Mouse (Mus musculus): ENCODE data around the gene Syt1. TPM values are rescaled to one million over a fixed set of nuclear protein-coding genes. Genes with fewer than 3 reads are reported as not detected.

Gene Syt1
- polyA plus RNA-seq, 2 experiments from 2014 or later, result not detected

DNA sequence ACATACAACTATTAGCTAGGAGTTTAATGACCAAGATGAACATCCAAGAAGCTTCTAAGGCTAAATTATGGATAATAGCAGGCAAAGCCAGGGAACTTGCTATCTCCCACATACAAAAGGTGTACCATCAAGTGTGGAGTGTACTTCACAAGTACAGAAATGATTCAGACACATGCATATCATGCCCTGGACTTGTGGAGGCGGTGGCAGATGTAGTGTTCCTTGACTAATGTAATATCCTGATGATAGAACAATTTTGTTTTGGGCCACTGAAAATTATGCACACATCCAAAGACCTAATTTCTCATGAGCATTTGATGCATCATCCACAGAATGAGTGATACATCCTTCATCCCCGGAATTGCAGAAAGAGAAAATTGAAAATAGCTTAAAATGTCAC lies 267.0 kb downstream of the Syt1 start:
- ATAC-seq, result no peak

DNA sequence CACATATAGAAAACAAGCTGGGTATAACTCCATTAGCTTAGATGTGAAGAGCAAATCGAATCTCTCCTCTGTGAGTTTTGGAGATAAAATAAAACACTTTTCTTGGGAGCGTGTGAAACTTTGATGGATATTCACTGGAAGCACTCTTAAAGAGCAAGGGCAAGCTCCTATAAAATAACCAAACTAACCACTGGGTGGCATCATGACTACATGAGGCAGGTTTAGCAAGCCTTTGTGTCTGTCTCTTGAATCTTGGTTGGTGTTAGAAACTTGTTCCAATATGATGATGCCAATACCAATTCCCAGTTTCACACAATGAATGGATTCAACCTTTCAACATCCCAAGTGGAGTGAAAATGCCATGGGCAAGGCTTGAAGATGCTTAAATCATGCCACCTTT lies 276.8 kb downstream of the Syt1 start:
- ATAC-seq, result no peak

DNA sequence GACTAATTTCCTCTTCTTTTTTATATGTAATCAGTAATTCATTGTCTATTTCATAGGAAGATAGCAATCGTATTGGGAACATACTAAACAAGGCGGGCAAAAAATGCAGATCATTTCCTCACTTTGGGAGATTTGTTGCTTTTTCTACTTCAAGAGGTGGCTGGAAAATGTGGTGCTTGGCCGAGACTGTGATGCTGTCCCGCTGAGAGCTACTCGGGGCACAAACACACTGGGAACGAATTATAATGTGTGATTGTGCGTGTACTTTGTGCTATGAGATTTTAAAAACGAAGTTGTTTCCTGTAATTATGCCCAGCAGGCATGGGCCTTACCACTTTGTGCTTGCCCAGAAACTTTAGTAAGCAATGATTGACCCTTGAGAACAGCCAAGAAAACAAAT lies 281.8 kb downstream of the Syt1 start:
- ATAC-seq, result no peak

DNA sequence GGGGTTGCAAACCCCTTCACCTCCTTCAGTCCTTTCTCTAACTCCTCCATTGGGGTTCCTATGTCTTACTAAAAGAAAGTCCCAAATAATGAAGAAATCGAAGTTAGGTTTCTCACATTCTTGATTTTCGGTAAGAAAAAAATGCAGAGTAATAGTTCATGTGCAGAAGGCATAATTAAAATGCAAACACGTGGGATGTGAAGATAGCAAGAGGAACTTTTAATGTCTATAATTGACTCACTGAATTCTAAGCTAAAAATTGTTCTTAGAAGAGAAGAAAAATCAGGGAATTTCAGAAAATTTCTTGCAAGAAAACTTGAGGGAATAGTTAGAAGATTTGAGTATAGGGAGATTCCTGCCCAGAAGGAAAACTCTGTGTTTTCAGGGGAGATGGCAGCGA lies 284.4 kb downstream of the Syt1 start:
- no peak for ATAC-seq

DNA sequence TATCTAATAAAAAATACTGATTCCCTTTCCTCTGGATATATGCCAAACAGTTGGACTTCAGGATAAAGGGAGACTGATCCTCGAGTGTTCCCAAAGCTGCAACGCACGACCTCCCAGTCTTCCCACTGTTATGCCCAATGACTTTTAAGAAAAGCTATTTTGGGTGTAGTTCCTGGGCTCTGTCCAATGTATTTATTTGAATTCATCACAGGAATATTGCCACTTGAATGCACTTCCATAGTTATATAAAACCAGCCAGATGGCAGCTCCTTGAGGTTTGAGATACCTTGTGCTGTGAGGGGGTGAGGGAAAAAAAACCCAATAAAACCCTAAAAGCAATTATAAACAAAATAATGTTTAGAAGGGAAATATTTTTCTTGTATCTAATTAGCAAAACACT lies 285.9 kb downstream of the Syt1 start:
- ATAC-seq, result no peak

DNA sequence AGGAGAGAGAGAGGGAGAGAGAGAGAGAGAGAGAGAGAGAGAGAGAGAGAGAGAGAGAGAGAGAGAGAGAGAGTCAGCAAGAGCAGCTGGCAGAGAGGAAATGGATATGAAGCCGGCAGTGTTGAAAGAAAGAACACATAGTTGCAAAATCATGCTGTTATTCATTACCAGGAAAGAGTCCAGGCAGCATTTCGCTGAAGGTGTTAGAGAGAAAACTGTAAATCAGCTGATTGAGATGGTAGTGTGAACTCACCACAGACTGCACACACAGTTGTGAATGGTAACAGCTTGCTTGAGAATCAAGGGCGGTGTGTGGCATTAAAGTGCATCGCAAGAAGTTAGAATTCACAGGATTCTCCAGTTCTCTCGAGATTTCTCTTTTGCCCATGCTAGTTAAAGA lies 300.3 kb downstream of the Syt1 start:
- ATAC-seq, result no peak

DNA sequence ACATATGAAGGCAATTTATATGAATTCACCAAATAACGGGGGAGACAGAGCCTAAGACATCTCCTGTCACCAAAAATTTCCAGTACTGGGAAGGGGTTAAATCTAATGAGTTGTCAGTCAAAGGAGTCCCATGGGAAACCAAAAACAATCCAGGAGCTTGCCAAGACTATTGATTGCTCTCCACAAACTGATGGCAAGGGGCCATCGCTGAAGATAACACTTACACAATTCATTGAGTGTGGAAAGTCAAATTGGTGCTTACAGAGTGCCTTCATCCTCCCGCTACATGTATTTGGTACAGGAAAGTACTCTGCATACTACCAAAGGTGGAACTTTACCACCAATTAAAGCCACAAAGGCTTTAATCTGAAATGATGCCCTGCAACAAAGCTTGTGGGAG lies 305.1 kb downstream of the Syt1 start:
- ATAC-seq, result no peak

DNA sequence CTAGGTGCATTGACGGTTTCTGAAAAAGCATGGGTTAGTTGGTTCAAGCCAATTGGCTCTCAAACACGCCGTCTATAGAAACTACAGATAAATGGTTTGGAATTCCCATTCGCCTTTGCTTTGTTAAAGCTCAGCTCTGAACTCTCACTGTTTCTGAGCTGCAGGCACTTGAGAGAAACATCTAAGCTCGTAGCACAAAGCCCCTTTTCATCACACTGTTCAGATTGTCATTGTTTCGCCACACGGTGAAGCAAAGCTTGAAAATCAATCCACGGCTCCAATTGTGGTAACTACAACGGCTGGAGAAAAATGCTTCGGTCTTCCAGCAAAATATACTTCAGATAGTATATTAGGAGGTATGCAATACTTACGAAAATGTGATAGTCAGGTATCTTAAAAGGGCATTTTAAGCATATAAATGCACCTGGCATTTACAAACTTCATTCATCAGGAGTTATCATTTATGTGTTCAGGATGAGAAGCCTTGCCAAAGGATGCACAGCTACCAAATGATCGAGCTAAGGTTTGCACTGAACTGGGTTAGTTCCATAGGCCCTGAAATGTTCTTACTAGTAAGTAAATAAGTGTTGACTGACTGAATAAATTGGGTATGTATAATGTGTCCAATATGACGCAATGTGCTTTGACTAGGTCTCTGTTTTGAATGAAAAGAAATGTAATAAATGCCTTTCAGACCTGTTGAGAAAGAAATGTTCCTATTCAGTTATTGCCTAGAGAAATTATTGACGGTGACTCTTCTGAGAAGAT lies 309.2 kb downstream of the Syt1 start:
- no peak for ATAC-seq

DNA sequence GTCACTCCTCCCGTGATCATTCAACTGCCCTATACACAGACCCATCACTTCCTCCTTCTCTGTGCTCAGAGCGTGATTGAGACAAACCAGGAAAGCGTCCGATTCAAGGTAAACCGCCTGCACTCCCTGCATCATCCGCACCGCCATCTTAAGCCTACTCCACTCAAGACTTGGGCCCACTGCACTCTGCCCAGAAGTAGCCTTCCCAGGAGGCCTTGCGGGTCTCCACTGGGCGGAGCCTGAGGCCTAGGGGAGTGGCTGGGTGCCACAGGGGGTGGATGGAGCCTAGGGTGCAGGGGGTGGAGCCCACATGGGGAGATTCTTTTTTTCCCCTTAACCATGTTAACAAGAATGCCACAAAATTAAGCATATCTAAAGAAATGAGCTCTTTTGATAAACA lies 310.8 kb downstream of the Syt1 start, which contains the start of gene Gm5136:
Gene Gm5136 (minus strand): TSS at position 215 of the 400 bp plus-strand sequence.
- no peak for ATAC-seq

DNA sequence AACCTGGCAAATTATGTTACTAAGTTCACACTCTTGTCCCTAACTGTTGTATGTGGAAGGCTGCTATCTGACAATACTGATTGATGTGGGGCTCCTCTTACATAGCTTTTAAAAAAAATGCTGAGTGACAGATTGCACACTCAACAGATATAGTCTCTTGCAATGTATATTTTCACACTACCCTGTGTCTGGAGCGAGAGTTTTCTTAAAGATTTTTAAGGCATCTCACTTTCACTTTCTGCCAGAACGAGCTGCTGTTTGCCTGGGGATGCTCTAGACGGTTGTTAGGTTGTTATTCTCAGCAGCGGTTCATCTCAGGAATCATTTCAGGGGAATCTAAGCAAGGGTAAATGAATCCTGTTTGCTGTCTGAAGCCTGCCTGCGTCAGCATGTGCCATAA lies 313.7 kb downstream of the Syt1 start:
- no peak for ATAC-seq

DNA sequence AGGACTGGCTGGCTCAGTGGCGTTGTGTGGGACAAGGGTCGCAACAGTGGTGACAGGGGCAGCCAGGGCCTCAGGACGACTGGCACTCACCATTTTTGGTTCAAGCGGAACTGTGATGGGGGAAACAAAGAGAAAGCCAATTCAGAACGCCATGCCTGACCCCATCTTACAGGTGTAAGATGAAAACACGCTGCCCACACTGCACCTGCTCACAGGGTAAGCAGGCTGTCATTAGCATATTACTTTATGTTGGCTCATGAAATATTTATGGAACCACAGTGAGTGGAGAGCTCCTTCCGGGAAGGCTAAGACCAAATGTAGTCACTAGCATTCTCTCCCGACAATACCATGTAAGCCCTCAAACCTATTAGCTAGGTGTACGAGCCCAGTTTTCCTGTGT lies 319.8 kb downstream of the Syt1 start:
- no peak for ATAC-seq

DNA sequence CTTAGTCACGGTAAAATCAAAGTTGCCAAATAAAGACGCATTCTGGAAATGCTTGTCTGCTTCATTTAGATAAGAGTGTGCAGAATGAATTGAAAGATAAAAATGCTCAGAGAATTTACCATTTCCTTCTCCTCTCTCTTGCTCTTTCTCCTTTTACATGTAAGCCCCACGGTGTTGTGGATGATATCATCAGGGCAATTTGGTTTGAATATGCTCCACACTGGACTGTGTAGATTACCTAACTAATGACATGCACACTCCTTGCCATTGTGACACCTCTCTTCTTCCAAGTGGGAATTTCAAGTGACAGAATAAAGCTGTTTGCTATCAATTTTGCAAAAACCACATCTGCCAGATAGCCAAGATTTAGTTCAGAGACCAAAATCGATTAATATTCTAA lies 324.1 kb downstream of the Syt1 start:
- no peak for ATAC-seq

DNA sequence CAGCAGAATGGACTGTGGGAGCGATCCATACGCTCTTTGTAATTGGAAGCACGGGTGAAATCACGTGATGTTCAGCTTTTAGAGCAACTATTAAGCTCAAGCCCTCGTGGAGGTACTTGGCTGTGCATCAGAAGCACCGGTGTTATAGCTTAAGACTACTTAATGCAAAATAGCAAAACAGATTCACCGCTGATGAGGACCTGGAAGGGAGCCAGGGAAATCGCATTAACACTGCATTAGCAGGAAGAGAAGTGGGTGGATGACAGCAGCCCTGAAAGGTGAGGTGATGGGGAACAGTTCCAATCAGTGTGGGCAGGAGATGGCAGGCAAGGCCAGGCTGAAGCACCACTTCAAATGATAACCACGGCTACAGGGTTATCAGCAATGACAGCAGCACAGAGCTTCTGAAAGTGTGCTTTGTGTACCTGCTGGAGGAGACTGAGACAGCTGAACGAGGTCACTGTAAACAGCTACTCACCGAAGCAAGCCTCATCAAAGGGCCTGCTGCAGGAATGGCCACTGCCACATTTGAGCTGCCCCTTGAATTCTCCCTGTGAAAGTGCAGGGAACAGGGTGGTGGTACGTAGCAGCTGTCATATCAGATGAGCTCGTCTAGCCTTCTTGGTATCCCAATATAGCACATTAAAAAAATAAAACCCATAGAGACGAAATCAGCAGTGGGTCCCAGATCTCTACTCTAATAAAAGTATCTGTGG lies 330.9 kb downstream of the Syt1 start:
- no peak for ATAC-seq

DNA sequence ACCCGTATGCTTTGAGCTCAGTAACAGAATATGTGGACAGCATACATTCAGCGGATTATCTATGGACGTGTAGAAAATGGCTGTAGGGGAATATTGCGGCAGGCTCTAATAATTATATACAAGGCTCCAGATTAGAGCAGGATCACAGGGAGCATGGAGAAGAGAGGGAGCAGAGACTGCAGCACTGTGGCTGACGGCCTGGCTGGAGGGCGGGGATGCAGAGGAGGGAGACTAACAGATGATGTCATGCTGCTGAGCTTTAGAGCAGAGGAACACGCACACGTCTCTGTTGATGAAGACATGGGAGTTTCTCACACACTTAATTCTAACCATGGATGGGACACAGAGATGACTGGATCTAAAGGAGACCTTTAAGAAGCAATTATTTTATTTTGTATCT lies 333.7 kb downstream of the Syt1 start:
- ATAC-seq, result no peak

DNA sequence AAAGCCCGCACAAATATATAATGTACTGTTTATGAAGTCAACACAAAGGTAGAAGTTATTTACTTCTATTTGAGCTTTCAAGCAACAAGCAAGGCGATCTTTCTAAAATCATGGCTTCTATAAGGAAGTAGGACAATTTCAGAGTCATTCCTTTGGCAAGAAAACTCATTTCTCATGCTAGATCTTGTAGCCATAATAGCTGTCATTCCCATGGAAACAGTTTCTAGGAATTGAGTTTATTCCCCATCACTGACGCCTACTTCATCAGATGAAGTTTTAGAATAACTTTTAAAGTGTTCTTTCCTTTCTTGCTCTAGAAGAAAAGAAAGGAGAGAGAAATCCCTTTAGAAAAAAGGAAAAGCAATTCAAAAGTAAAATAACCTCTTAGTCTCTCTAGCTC lies 341.8 kb downstream of the Syt1 start:
- ATAC-seq, result no peak

DNA sequence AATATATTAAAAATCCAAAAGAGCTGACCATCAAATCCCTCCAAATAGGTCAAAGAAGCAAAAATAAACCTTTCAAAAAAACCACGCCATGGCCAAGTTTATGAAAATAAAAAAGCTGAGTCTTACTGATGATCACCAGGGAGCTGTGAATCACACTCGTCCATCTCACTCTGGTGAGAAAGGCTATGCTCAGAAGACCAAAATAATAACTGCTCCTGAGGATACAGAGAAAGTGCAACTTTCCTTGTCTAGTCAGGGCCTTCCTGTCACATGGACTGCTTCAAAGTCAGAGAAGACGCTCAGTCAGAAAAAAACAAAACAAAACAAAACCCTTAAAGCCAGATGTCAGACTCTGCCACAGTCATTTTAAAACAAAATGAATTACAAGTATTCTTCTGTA lies 350.5 kb downstream of the Syt1 start:
- no peak for ATAC-seq

DNA sequence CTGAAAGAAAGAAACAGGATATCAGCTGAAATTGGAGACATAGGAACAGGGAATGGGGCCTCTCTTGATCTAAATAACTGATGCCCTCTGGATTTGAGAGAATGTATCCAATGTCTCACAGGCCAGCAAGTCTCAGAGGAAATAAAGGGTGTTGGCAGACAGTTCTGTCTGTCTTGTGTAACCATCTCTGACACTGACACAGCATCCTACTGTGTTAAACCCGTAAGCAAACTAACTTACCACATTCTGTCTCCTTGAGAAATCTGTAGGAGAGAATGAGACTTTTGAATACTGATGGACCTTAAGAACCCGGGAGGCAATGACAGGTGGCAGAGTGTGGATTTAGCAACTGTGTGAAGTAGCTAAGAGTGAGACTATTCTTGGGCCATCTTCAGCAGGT lies 352.5 kb downstream of the Syt1 start:
- no peak for ATAC-seq

DNA sequence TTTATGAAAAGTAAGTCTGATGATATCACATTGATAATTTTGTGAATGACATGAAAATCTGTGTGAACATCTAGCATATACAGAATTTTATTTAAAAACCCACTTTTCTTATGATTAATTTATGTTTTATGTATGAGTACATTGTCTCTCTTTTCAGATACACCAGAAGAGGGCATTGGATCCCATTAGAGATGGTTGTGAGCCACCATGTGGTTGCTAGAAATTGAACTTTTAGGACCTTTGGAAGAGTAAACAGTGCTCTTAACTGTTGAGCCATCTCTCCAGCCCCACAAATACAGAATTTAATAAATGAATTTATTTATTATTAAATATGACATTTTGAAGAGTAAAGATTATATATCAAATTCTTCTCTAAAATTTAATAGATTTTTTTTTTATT lies 353.1 kb downstream of the Syt1 start:
- no peak for ATAC-seq

DNA sequence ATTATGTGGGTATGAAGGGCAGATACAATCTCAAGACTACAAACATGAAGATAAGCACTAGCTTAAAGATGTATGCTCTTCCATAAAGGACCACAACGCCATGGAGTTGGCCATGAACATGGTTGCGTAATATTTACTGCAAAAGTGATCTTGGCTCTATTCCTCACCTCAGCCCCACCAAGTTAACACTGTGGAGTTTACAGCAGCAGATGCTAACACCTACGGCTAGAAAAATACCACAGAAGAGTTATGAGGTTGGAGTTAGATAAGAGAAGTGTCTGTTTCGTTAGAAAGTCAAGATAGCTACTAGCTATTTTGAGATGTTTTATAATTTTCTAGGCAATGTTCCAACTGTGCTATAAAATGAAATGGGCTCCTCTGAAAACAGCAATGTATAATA lies 353.9 kb downstream of the Syt1 start:
- no peak for ATAC-seq

DNA sequence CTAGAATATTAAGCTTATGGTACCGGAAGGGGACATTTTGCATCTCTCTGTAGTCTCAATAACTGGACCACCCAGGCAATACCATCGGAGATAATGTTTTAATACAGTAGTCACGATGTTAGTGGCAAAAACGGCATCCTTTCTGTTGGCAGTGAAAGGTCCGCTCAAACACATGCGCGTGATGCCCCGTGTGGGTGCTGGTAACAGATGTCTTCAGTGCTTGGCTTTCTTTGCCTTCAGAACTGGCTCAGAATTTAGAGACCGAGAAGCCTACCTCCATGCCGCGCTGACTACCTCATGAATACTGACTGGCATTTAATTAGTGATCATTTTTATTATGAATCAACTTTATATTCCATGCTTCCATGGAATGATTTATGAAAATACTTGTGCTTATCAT lies 355.7 kb downstream of the Syt1 start:
- no peak for ATAC-seq

DNA sequence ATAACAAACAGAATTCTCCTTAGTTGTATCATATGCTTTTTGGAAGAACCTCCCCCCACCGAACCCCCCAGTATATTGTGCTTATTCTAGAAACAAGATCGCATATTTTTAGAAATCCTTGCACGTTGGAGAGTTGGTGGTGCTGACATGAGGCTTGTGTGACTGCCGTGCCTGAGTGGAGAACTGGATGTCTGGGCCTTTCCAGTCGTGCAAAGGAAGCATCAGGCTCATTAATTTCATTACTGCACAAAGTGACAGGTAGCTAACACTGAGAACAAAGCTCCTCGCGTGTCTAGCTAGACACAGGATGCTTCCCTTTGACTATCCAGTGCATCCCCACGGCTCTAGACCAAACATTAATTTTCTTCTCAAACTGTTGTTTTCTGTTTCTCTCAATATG lies 358.0 kb downstream of the Syt1 start:
- no peak for ATAC-seq

DNA sequence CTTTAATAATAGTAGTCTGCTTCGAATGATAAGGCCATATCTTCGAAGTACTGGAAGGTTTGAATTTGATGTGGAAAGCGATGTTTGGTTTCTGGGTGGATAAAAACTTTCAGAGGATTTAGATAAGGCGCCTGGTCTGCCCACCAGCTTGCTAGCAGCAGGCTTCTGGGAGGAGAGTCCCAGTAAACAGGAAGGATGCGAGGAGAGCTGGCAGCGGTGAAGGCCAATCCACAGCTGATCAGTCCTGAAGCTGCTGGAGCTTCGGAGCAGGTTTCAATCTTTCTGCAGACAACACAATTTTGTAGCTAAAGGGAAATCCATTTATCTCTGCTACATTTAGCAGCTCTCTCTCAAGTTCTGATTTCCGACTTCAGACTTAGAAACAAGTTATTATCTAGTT lies 358.7 kb downstream of the Syt1 start:
- no peak for ATAC-seq

DNA sequence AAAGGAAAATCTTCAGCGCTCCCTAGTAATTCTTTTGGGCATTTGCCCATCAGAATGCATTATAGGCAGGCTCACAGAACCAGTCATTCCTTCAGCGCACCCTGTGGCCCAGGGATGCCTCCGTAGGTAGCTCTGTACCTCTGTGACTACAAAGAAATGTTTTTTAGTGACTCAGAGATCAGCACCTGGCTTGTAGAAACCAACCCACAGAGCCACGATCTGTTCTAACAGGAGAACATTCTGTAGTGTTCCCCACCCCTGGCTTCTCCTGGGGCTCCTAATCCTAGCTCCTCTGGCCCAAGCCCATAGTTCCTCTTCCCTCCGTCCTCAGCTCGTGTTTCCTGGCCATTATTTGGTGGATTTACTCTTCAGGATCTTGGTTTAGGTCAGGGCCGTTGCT lies 361.6 kb downstream of the Syt1 start:
- ATAC-seq, result no peak

DNA sequence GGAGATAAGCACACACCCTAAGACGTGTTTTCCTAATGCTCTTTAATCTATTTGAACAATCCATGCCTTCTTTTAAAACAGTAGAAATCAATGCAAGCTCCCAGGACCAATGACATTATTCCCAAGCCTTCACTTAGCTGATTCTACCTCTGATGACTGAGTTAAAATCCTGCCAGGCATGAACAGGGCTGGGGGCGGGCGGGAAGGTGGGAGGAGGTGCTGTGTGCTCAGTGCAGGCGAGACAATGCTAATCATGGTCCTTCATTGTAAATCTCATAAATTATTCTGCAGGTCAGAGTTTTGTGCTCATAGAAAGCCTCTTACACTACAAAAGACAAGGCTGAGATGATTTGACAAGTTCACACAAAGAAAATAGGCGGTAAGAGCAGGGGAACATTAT lies 366.9 kb downstream of the Syt1 start:
- ATAC-seq, result no peak

DNA sequence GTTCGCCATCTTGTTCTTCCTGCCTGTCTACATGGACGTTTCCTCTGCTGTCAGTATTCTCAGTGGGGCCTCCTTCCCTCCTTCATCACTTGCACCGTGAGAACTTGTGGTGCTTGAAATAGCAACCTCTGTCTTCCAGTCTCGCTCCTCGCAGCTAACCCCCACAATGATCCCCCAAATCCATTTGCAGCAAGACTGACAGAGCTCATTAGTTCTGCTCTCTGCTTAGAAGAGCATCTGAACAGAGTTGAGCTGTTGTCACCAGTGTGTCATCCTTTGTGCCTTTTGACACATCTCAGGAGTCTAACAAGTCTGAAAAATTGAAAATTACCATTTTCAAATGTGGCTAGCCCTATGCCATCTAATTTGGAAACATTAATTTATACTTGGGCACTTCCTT lies 372.7 kb downstream of the Syt1 start:
- ATAC-seq, result no peak

All from CD4-positive, CD25-positive, alpha-beta regulatory T cell, adult 4 months (primary cell).